Mouse (Mus musculus): ENCODE data around the gene Eepd1. TPM values are rescaled to one million over a fixed set of nuclear protein-coding genes. Genes with fewer than 3 reads are reported as not detected.
A peak's percentile ranks its signal among the peaks of the same experiment; 100 is the strongest.

The Eepd1 gene
- polyA plus RNA-seq, 1 experiment = 7.1 TPM

- 72% methylated on average over 5 of the region's 5 CpGs for WGBS
Observed at GRCm38 (mm10) chr9:25567071-25567470, 85.7 kb downstream of the Eepd1 start.

GRCm38 (mm10) chr9:25568783-25569182 is 87.4 kb downstream of the Eepd1 start:
- DNase-seq (ENCODE audit: low read depth, low spot score) = no peak
- 66% methylated on average over 3 of the region's 3 CpGs for WGBS

More at GRCm38 (mm10) chr9:25567071-25567470, 85.7 kb downstream of the Eepd1 start:
- DNase-seq (ENCODE audit: low read depth, low spot score) = no peak

GRCm38 (mm10) chr9:25570011-25570410 is 88.7 kb downstream of the Eepd1 start:
- 90% methylated on average over 7 of the region's 7 CpGs for WGBS

GRCm38 (mm10) chr9:25570436-25570835 is 89.1 kb downstream of the Eepd1 start:
- DNase-seq (ENCODE audit: low read depth, low spot score) = no peak
- WGBS = 75% methylated on average over 9 of the region's 9 CpGs

More at GRCm38 (mm10) chr9:25570011-25570410, 88.7 kb downstream of the Eepd1 start:
- no peak for DNase-seq (ENCODE audit: low read depth, low spot score)

GRCm38 (mm10) chr9:25571381-25571780 is 90.0 kb downstream of the Eepd1 start:
- 35% methylated on average over 2 of the region's 2 CpGs for WGBS
- no peak for DNase-seq (ENCODE audit: low read depth, low spot score)

- WGBS = 57% methylated on average over 7 of the region's 7 CpGs
- no peak for DNase-seq (ENCODE audit: low read depth, low spot score)
Observed at GRCm38 (mm10) chr9:25573753-25574152, 92.4 kb downstream of the Eepd1 start.

GRCm38 (mm10) chr9:25574186-25574585 is 92.8 kb downstream of the Eepd1 start:
- WGBS = 93% methylated on average over 4 of the region's 4 CpGs
- DNase-seq (ENCODE audit: low read depth, low spot score) = no peak

GRCm38 (mm10) chr9:25578674-25579596 is 97.6 kb downstream of the Eepd1 start:
- 30% methylated on average over 7 of the region's 7 CpGs for WGBS
- peak; percentile 40 for DNase-seq (ENCODE audit: low read depth, low spot score)

GRCm38 (mm10) chr9:25583621-25584020 is 102.3 kb downstream of the Eepd1 start:
- WGBS = 50% methylated on average over 2 of the region's 2 CpGs
- DNase-seq (ENCODE audit: low read depth, low spot score) = no peak

GRCm38 (mm10) chr9:25585614-25586013 is 104.3 kb downstream of the Eepd1 start:
- DNase-seq (ENCODE audit: low read depth, low spot score) = no peak
- 44% methylated on average over 1 of the region's 1 CpGs for WGBS

GRCm38 (mm10) chr9:25588581-25588980 is 107.2 kb downstream of the Eepd1 start:
- 64% methylated on average over 2 of the region's 2 CpGs for WGBS
- no peak for DNase-seq (ENCODE audit: low read depth, low spot score)

- no peak for DNase-seq (ENCODE audit: low read depth, low spot score)
- 23% methylated on average over 4 of the region's 4 CpGs for WGBS
Observed at GRCm38 (mm10) chr9:25590740-25591139, 109.4 kb downstream of the Eepd1 start.

- WGBS = 24% methylated on average over 15 of the region's 15 CpGs
- DNase-seq (ENCODE audit: low read depth, low spot score) = no peak
Observed at GRCm38 (mm10) chr9:25591390-25592354, 110.3 kb downstream of the Eepd1 start.

- no peak for DNase-seq (ENCODE audit: low read depth, low spot score)
- WGBS = 42% methylated on average over 4 of the region's 4 CpGs
Observed at GRCm38 (mm10) chr9:25592355-25592955, 111.1 kb downstream of the Eepd1 start.

GRCm38 (mm10) chr9:25624744-25625143 is 143.4 kb downstream of the Eepd1 start:
- DNase-seq (ENCODE audit: low read depth, low spot score) = no peak
- 44% methylated on average over 2 of the region's 2 CpGs for WGBS

- WGBS = 58% methylated on average over 5 of the region's 5 CpGs
- no peak for DNase-seq (ENCODE audit: low read depth, low spot score)
Observed at GRCm38 (mm10) chr9:25629531-25630099, 148.3 kb downstream of the Eepd1 start.

All from large intestine, adult 2 months (tissue).